25 mouse cellular contexts compared by ENCODE assay signal in the genomic region with DNA sequence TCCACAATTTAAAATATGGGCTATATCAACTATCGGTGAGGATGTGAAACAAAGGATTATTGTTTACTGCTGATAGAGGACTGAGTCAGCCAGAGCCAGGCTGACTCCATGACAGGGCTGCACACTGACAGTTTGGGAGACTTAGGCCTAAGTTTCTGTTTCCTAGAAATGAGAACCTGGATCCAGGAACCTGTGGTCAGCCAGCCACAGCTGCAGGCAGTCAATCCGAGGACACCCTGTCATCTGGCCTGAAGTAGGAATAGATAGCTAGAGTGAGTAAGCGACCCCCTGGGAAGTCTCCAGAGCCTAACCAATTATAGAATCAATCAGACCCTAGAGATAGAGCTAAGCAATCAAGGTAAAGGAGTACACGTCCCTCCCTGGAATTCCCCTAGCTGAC. TPM values are rescaled to one million over a fixed set of nuclear protein-coding genes. Genes with fewer than 3 reads are reported as not detected.
DNase-seq lines count a peak whose midpoint lies in the region; ATAC-seq and TF ChIP-seq lines count a peak whose summit lies in the region.
"Had no signal": no experiment of that assay in that cellular context is flagged by ENCODE, and none has a peak within 500 bp of the region (broad histone marks: within the 10 kb centered on the region; RNA-seq: fewer than 3 reads in every experiment).

No protein-coding gene starts in this region.

- H3K9ac ChIP-seq in midbrain, embryonic 11.5 days (ENCODE audit: low read length): no peak overlapping the region
- H3K9ac ChIP-seq in midbrain, embryonic 15.5 days: no peak overlapping the region
- no peak overlapping the region for H3K9ac ChIP-seq in kidney, embryonic 14.5 days (ENCODE audit: low read depth, low read length)
- no peak overlapping the region for H3K9ac ChIP-seq in forebrain, embryonic 11.5 days (ENCODE audit: low read length)
- H3K9ac ChIP-seq: embryonic facial prominence, embryonic 13.5 days; embryonic facial prominence, embryonic 15.5 days; forebrain, embryonic 12.5 days had no signal

- no peak overlapping the region for H3K27ac ChIP-seq in midbrain, embryonic 11.5 days (ENCODE audit: low read depth, low read length)
- no peak overlapping the region for H3K27ac ChIP-seq in midbrain, embryonic 15.5 days
- no peak overlapping the region for H3K27ac ChIP-seq in kidney, embryonic 14.5 days (ENCODE audit: low read depth, low read length)
- no peak overlapping the region for H3K27ac ChIP-seq in forebrain, embryonic 11.5 days (ENCODE audit: low read depth, low read length)
- H3K27ac ChIP-seq: embryonic facial prominence, embryonic 13.5 days; embryonic facial prominence, embryonic 15.5 days; forebrain, embryonic 12.5 days had no signal

- H3K9me3 ChIP-seq in midbrain, embryonic 11.5 days (ENCODE audit: control insufficient read depth, low read length): no peaks in the 10 kb centered on the region
- H3K9me3 ChIP-seq in midbrain, embryonic 15.5 days: no peaks in the 10 kb centered on the region
- no peaks in the 10 kb centered on the region for H3K9me3 ChIP-seq in kidney, embryonic 14.5 days (ENCODE audit: control insufficient read depth, low read length)
- H3K9me3 ChIP-seq in forebrain, embryonic 11.5 days (ENCODE audit: control insufficient read depth, low read length): no peaks in the 10 kb centered on the region
- H3K9me3 ChIP-seq: embryonic facial prominence, embryonic 13.5 days; embryonic facial prominence, embryonic 15.5 days; forebrain, embryonic 12.5 days had no signal

- no peak for TF ChIP-seq POLR2A in myocyte (IDR thresholded peaks at IDR 0.05; ENCODE audit: insufficient read length, low read depth)

- no peaks in the 10 kb centered on the region for H3K79me2 ChIP-seq in myocyte (ENCODE audit: control insufficient read depth, insufficient read depth)

- H3K4me3 ChIP-seq in midbrain, embryonic 11.5 days (ENCODE audit: low read depth, low read length): no peak overlapping the region
- no peak overlapping the region for H3K4me3 ChIP-seq in midbrain, embryonic 15.5 days
- no peak overlapping the region for H3K4me3 ChIP-seq in myocyte
- no peak overlapping the region for H3K4me3 ChIP-seq in kidney, embryonic 14.5 days (ENCODE audit: low read length)
- no peak overlapping the region for H3K4me3 ChIP-seq in forebrain, embryonic 11.5 days (ENCODE audit: low read depth, low read length)
- H3K4me3 ChIP-seq: embryonic facial prominence, embryonic 13.5 days; embryonic facial prominence, embryonic 15.5 days; erythroblast, embryonic 14.5 days; forebrain, embryonic 12.5 days had no signal

- ATAC-seq in midbrain, embryonic 11.5 days (ENCODE audit: low FRiP score): no peak
- ATAC-seq in midbrain, embryonic 15.5 days (replicated peaks): no peak
- no peak for ATAC-seq in kidney, embryonic 14.5 days (ENCODE audit: low FRiP score, low TSS enrichment)
- no peak for ATAC-seq in forebrain, embryonic 11.5 days (replicated peaks; ENCODE audit: low FRiP score)
- ATAC-seq: forebrain, embryonic 14.5 days; forebrain, embryonic 16.5 days had no signal

- no peaks in the 10 kb centered on the region for H3K27me3 ChIP-seq in midbrain, embryonic 11.5 days (ENCODE audit: control insufficient read depth, insufficient read depth, low read length)
- no peaks in the 10 kb centered on the region for H3K27me3 ChIP-seq in midbrain, embryonic 15.5 days (replicated peaks)
- no peaks in the 10 kb centered on the region for H3K27me3 ChIP-seq in myocyte (ENCODE audit: control insufficient read depth, insufficient read depth, insufficient read length)
- no peaks in the 10 kb centered on the region for H3K27me3 ChIP-seq in kidney, embryonic 14.5 days (ENCODE audit: control insufficient read depth, insufficient read depth, low read length)
- H3K27me3 ChIP-seq in forebrain, embryonic 11.5 days (ENCODE audit: control insufficient read depth, insufficient read depth, low read length): no peaks in the 10 kb centered on the region
- H3K27me3 ChIP-seq: embryonic facial prominence, embryonic 13.5 days; embryonic facial prominence, embryonic 15.5 days; forebrain, embryonic 12.5 days had no signal

- peak; percentile 2 for DNase-seq in midbrain, embryonic 11.5 days (ENCODE audit: low spot score, missing footprints)
- DNase-seq in Muller cell, postnatal 12 days (ENCODE audit: inconsistent ontology term): peak; percentile 53
- DNase-seq in fibroblast of lung, adult 2 months (ENCODE audit: low read depth): peak; percentile 40
- no peak for DNase-seq in neural tube, embryonic 10.5 days (ENCODE audit: extremely low spot score, low spot score)
- no peak for DNase-seq in forebrain, embryonic 11.5 days (ENCODE audit: low spot score)
- DNase-seq: adrenal gland, adult 2 months; adrenal gland, postnatal 10 days; adrenal gland, postnatal 25 days; cerebellum, adult 11 months; cerebellum, adult 18-20 months; cerebellum, adult 8-10 months; cerebellum, adult 9-11 months; cerebellum, postnatal 14 days; cerebellum, postnatal 36 days; embryo, embryonic 11 days had no signal

- H3K36me3 ChIP-seq in midbrain, embryonic 11.5 days (ENCODE audit: control insufficient read depth, insufficient read depth, low read length): no peaks in the 10 kb centered on the region
- no peaks in the 10 kb centered on the region for H3K36me3 ChIP-seq in midbrain, embryonic 15.5 days (replicated peaks)
- H3K36me3 ChIP-seq in myocyte (ENCODE audit: control insufficient read depth, insufficient read depth): no peaks in the 10 kb centered on the region
- H3K36me3 ChIP-seq in kidney, embryonic 14.5 days (ENCODE audit: control insufficient read depth, insufficient read depth, low read length): no peaks in the 10 kb centered on the region
- H3K36me3 ChIP-seq in forebrain, embryonic 11.5 days (ENCODE audit: control insufficient read depth, insufficient read depth, low read length): no peaks in the 10 kb centered on the region
- H3K36me3 ChIP-seq: embryonic facial prominence, embryonic 13.5 days; embryonic facial prominence, embryonic 15.5 days; forebrain, embryonic 12.5 days had no signal

- H3K4me2 ChIP-seq in midbrain, embryonic 11.5 days: no peak overlapping the region
- H3K4me2 ChIP-seq in midbrain, embryonic 15.5 days: no peak overlapping the region
- peak overlapping the region; percentile 19 for H3K4me2 ChIP-seq in myocyte (ENCODE audit: low read depth)
- no peak overlapping the region for H3K4me2 ChIP-seq in kidney, embryonic 14.5 days (replicated peaks; ENCODE audit: low read depth, low read length)
- no peak overlapping the region for H3K4me2 ChIP-seq in forebrain, embryonic 11.5 days (ENCODE audit: low read depth, low read length, severe bottlenecking)
- H3K4me2 ChIP-seq: embryonic facial prominence, embryonic 13.5 days; embryonic facial prominence, embryonic 15.5 days; forebrain, embryonic 12.5 days had no signal

- 75% methylated on average over 4 of the region's 4 CpGs for WGBS in midbrain, embryonic 11.5 days
- 79% methylated on average over 4 of the region's 4 CpGs for WGBS in midbrain, embryonic 15.5 days
- 70% methylated on average over 4 of the region's 4 CpGs for WGBS in kidney, embryonic 14.5 days
- WGBS in forebrain, embryonic 11.5 days: 71% methylated on average over 4 of the region's 4 CpGs

- H3K4me1 ChIP-seq in midbrain, embryonic 11.5 days (ENCODE audit: control insufficient read depth, insufficient read depth, low read length): no peaks in the 10 kb centered on the region
- no peaks in the 10 kb centered on the region for H3K4me1 ChIP-seq in midbrain, embryonic 15.5 days
- no peaks in the 10 kb centered on the region for H3K4me1 ChIP-seq in kidney, embryonic 14.5 days (ENCODE audit: control insufficient read depth, insufficient read depth, low read length)
- no peaks in the 10 kb centered on the region for H3K4me1 ChIP-seq in forebrain, embryonic 11.5 days (replicated peaks; ENCODE audit: control insufficient read depth, insufficient read depth, low read length)
- H3K4me1 ChIP-seq: embryonic facial prominence, embryonic 13.5 days; embryonic facial prominence, embryonic 15.5 days; forebrain, embryonic 12.5 days had no signal

- H3ac ChIP-seq in myocyte (ENCODE audit: control insufficient read depth, insufficient read length): no peak overlapping the region

TF ChIP-seq in myocyte, 11 proteins besides CTCF, POLR2A, EP300 and RAD21:
- TF ChIP-seq TCF3 (IDR thresholded peaks at IDR 0.05; ENCODE audit: insufficient read length, low read depth) (peak; percentile 52), E2F4 (IDR thresholded peaks at IDR 0.05; ENCODE audit: insufficient read depth) (no peak), MYOG (IDR thresholded peaks at IDR 0.05; ENCODE audit: control insufficient read depth in 1 of 3, insufficient read depth in 1 of 3, insufficient read length in 2 of 3, low read depth in 2 of 3) (peak in 2 of 3 experiments; percentile 57 to 72), TCF12 (IDR thresholded peaks at IDR 0.05; ENCODE audit: insufficient read depth, poor library complexity, severe bottlenecking) (peak; percentile 21), MYOD1 (IDR thresholded peaks at IDR 0.05; ENCODE audit: control insufficient read depth in 1 of 3, insufficient read length in 2 of 3, low read depth in 2 of 3) (peak; percentile 54 to 83 (median 79))

RNA-seq across cellular contexts. Expression of a gene that starts 21.4 kb away (rescaled TPM):
- polyA plus RNA-seq in midbrain, embryonic 11.5 days (2014; fragmentation: Nextera tagmentation; extraction: Ambion mirVana): 900 and 949 TPM in 2 replicates
- 464 and 497 TPM in 2 replicates for polyA plus RNA-seq in midbrain, embryonic 15.5 days (2015; fragmentation: Nextera tagmentation; extraction: Ambion mirVana)
- 1,070 TPM for polyA plus RNA-seq in myocyte (2012; fragmentation: generic; extraction: Trizol)
- 1,003 and 1,410 TPM in 2 replicates for polyA plus RNA-seq in kidney, embryonic 14.5 days (2014; fragmentation: Nextera tagmentation; extraction: Ambion mirVana)
- 833 and 877 TPM in 2 replicates for polyA plus RNA-seq in forebrain, embryonic 11.5 days (2014; fragmentation: Nextera tagmentation; extraction: Ambion mirVana)

RNA-seq across cellular contexts. Expression of a gene that starts 33.9 kb away (rescaled TPM):
- 0.08 and 0.15 TPM in 2 replicates for polyA plus RNA-seq in midbrain, embryonic 11.5 days (2014; fragmentation: Nextera tagmentation; extraction: Ambion mirVana)
- polyA plus RNA-seq in midbrain, embryonic 15.5 days (2015; fragmentation: Nextera tagmentation; extraction: Ambion mirVana): 0.93 and 0.95 TPM in 2 replicates
- 0.02 TPM for polyA plus RNA-seq in myocyte (2012; fragmentation: generic; extraction: Trizol)
- polyA plus RNA-seq in kidney, embryonic 14.5 days (2014; fragmentation: Nextera tagmentation; extraction: Ambion mirVana): 5.0 and 15.5 TPM in 2 replicates
- 0.21 and 0.41 TPM in 2 replicates for polyA plus RNA-seq in forebrain, embryonic 11.5 days (2014; fragmentation: Nextera tagmentation; extraction: Ambion mirVana)
- polyA plus RNA-seq: embryonic facial prominence, embryonic 11.5 days; embryonic facial prominence, embryonic 13.5 days; embryonic facial prominence, embryonic 15.5 days; erythroblast, embryonic 14.5 days had no signal

RNA-seq across cellular contexts. Expression of a gene that starts 41.0 kb away (rescaled TPM):
- polyA plus RNA-seq in midbrain, embryonic 11.5 days (2014; fragmentation: Nextera tagmentation; extraction: Ambion mirVana): 0.37 TPM in 1 of 2 replicates, not detected in the other
- polyA plus RNA-seq in midbrain, embryonic 15.5 days (2015; fragmentation: Nextera tagmentation; extraction: Ambion mirVana): 0.97 and 1.1 TPM in 2 replicates
- polyA plus RNA-seq in myocyte (2012; fragmentation: generic; extraction: Trizol): 0.05 TPM
- 0.84 and 2.7 TPM in 2 replicates for polyA plus RNA-seq in kidney, embryonic 14.5 days (2014; fragmentation: Nextera tagmentation; extraction: Ambion mirVana)
- 0.07 and 0.32 TPM in 2 replicates for polyA plus RNA-seq in forebrain, embryonic 11.5 days (2014; fragmentation: Nextera tagmentation; extraction: Ambion mirVana)
- polyA plus RNA-seq: adrenal gland, adult 2 months had no signal

Comparison
In these comparisons a context has a peak if more than half of its experiments do, and no peak if none do; other contexts are left out.
1. DNase-seq: peak in midbrain, embryonic 11.5 days (single experiment), Muller cell, postnatal 12 days (single experiment) and fibroblast of lung, adult 2 months (single experiment); none in neural tube, embryonic 10.5 days (single experiment) and forebrain, embryonic 11.5 days (single experiment).